Mouse (Mus musculus) adrenal gland, postnatal 4 days (tissue): ENCODE measurements around the gene Ubiad1. TPM values are rescaled to one million over a fixed set of nuclear protein-coding genes. Genes with fewer than 3 reads are reported as not detected.

Experiments
- DNase-seq, 2 experiments: peaks; one replicate each; pipeline ENCODE4 v3.0.0; 2021 to 2022; ENCODE audit warnings: low spot score in 2 of 2, mixed read lengths in 2 of 2
- total RNA-seq, 2 experiments: library from RNA; stranded (reverse); gene quantifications; 2 replicates each; pipeline ENCODE4 v1.2.3; 2021

Ubiad1 gene
- total RNA-seq, 2 experiments from 2014 or later, result 18.2 to 19.6 TPM

DNA sequence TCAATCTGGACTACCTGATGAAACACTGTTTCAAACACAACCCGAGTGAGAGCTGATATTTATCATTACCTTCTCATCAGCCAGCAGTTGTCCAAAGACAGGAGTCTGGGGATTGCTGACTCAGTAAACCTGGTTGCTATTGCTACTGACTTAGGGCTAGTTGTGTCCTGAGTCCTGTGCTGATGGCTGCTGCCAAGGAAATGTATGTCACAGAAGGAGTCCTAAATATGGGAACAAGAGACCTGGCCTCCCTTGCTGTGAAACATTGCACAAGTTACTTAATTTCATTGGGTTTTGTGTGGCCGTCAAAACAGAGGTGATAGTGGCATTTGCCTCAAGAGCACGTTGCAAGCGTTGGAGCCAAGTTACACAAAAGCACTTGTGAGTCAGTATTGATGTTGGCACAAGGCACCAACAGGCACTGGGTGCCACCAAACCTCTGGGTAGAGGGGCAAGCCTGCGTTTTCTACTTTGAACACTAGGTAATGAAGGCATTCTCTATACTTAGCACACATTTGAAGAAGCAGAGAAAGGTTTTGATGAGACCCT is 11.0 kb upstream of the Ubiad1 start:
- DNase-seq, result no peak

GRCm38 (mm10) chr4:148453707-148454106 is 9.1 kb upstream of the Ubiad1 start:
- no peak for DNase-seq

DNA sequence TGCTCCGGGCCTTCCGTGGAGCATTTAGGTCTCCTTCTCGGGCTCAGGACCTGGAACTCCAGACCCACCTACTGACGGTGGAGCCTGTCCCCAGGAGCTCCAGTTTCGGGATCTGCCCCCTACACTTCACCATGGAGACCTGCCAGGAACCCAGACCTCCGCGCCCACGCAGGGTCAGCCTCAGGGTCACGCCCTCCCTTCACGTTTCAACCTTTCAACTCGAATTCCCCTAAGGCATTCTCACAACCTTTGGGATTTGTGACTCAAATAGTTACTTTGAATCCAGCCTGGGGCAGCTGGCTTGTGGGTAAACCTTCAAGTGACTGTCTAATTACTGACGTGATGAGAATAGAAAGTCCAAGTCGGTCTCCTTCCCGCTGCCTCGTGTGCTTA is 4.3 kb upstream of the Ubiad1 start:
- DNase-seq, result peak in 1 of 2 experiments; percentile 24

DNA sequence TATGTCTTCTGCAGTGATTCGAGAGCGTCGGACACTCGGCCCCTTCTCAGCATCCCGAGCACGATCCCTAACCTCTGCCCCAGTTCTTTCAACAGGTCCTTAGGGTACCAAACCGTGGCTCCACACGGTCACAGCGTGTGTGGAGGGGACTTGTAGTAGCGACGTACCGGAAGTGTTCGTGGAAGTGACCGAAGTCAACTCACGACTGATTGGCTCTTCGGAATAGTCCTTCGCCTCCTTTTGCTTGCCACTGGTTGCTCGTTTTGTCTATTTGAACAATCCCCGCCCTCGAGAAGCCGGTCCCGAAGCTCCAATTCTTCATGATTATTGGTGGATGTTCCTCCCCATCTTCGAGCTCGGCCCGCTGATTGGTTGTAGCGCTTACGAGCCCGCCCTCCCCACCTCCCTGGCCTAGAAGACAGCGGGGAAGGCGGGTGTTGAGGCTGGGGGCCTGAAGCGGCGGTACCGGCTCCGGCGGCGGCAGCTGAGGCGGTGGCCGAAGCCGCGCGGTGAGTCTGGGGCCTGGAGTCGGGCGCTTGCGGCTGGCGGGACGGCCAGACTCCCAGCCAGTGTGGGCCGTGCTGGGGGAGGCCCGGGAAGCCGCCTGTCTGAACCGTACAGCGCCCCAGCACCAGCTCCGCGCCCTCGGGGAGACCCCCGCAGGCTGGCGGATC is 3.7 kb upstream of the Ubiad1 start, which contains the start of gene Mtor:
Gene Mtor (plus strand): TSS at position 433 of the 674 bp plus-strand sequence.
- DNase-seq, result peak; percentile 80

- no peak for DNase-seq
Observed at GRCm38 (mm10) chr4:148442598-148442997, 2.0 kb downstream of the Ubiad1 start.

GRCm38 (mm10) chr4:148441931-148442330 is 2.6 kb downstream of the Ubiad1 start:
- DNase-seq, result no peak

- no peak for DNase-seq
Observed at GRCm38 (mm10) chr4:148435657-148436330, 8.8 kb downstream of the Ubiad1 start.

GRCm38 (mm10) chr4:148435106-148435505 is 9.5 kb downstream of the Ubiad1 start:
- no peak for DNase-seq

- DNase-seq, result no peak
Observed at GRCm38 (mm10) chr4:148434554-148434953, 10.0 kb downstream of the Ubiad1 start.

DNA sequence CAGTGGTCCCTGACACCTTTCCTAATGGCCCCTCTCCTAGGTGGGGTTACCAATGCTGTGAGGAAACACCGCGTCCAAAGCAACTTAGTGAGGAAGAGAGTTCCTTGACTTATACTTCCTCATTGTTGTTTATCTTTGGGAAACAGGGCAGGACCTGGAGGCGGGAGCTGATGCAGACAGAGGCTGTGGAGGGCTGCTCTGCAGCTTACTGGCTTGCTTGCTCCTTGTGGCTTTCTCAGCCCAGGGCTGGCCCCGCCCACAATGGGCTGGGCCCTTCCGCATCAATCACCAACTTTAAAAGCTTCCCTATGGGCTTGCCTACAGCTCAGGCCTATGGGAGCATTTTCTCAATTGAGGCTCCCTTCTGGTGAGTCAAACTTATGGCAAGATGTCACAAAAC is 10.8 kb downstream of the Ubiad1 start:
- no peak for DNase-seq

DNA sequence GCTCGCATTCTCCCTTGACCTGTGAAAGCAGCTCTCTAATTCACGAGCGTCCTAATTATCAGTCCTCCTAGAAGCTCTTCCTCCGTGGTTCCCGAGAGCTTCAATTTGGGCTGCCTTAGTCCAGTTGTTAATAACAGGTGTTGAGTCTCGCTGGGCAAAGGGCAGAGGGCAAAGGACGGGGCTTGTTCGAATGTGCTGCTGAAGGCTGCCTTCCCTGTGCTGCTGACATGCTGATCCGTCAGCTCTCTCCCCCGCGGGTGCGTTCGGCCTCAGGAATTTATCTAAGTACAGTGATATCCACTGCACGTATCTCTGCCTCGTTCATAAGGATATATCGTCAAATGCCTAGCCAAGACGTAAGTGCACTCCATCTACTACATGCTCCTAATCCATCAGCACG is 11.2 kb downstream of the Ubiad1 start:
- DNase-seq, result no peak

- DNase-seq, result no peak
Observed at GRCm38 (mm10) chr4:148432488-148432887, 12.1 kb downstream of the Ubiad1 start.

GRCm38 (mm10) chr4:148430880-148431519 is 13.6 kb downstream of the Ubiad1 start:
- DNase-seq, result no peak

GRCm38 (mm10) chr4:148429686-148430085 is 14.9 kb downstream of the Ubiad1 start:
- DNase-seq, result peak; percentile 40 to 47

DNA sequence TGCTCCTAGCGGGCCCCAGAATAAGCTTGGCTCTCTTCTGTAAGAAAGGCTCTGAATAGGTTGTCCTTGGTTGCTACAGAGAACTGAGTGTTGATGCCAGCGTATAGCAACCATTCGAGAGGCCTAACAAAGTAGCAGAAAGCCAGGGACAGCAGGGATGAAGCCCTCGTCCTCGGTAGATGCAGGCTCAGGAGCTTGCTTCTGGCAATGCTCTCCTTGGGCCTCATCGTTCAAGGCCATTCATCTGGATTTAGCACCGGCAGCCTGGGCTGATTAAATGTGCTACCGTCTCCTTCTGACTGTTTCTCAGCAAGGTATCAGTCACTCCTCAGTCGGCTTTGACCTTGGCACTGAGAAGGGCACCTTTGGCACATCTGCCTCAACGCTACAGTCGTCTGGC is 15.4 kb downstream of the Ubiad1 start:
- no peak for DNase-seq

- DNase-seq, result no peak
Observed at GRCm38 (mm10) chr4:148428544-148428943, 16.0 kb downstream of the Ubiad1 start.

GRCm38 (mm10) chr4:148426950-148427850 is 17.4 kb downstream of the Ubiad1 start:
- no peak for DNase-seq

GRCm38 (mm10) chr4:148417559-148417958 is 27.0 kb downstream of the Ubiad1 start:
- DNase-seq, result no peak

DNA sequence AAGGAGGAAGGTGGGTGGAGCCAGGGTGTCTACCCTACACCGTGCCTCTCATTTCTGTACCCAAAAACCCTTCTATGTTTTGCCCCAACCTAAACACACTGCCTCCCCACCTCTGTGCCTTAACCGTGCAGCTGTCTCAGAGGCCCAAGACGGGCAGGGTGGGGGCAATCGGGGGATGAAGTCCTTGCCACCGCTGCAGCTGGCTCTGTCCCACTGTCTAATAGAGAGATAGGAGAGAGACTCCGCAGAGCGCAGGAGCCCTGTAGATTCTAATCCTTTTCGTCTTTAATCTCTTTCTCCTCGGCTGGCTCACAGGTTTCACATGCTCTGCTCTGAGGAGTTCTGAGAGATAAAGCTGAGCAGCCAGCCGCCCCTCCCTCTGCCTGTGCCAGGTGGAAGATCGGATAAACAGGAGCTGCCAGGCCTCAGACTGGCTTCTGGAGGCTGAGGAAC is 27.5 kb downstream of the Ubiad1 start:
- no peak for DNase-seq

DNA sequence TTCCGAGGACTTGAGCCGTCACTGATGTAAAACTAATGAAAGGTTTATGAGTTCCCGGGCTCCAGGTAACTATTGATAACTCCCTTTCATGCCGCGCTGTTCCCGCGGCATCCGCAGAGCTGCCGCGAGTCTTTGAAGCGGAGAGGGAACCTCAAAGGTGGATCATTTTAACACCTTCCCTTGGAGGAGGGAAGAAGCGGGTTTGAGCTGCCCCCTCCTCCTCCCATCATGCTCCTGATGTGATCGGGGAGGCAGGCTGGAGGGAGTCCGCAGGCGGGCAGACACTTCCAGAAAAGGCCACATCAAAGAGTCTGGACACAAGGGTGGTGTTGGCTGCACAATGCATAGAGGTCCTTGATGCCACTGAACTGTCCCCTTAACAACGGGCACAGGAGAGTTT is 29.0 kb downstream of the Ubiad1 start:
- DNase-seq, result no peak
